Mouse (Mus musculus) ES-E14 (cell line): Measurements from ENCODE around the gene Clasp1.

ENCODE experiments used
- CHD2 ChIP-seq: IDR thresholded peaks from 2 replicates; pipeline ENCODE4 v1.6.1; 2014; ENCODE audit warnings: mild to moderate bottlenecking, low read depth, low read length, inconsistent platforms
- HCFC1 ChIP-seq: IDR thresholded peaks from 2 replicates; pipeline ENCODE4 v1.6.1; 2012; ENCODE audit warnings: low read length, inconsistent platforms, borderline replicate concordance; ENCODE audit not compliant: insufficient read depth
- ZNF384 ChIP-seq: IDR thresholded peaks from 2 replicates; pipeline ENCODE4 v1.6.1; 2012; ENCODE audit warnings: low read depth, low read length, inconsistent platforms

DNA sequence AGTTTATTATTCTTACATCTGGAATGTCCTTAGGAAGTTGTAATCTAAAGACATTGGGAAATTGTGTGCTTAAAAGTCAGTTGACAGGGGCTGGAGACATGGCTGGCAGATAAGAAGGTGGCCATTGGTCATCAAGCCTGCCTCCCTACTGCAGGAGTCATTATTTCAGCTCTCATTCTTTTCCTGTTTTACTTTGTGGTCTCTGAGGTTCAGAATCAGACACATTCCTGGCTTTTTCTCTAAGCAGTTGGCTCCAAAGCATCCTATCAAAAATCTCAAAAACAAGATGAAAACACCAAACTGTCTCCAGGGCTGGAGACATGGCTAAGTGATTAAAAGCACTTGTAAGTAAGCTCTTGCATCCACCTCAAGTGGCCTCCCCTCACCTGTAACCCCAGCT is 49.5 kb downstream of the Clasp1 start:
- TF ChIP-seq ZNF384 (no peak), CHD2 (no peak), HCFC1 (no peak)
